Mouse (Mus musculus): ENCODE results near the gene Gpc6. TPM values are rescaled to one million over a fixed set of nuclear protein-coding genes. Genes with fewer than 3 reads are reported as not detected.

Gene Gpc6
- total and polyA plus RNA-seq, 3 experiments, result not detected

GRCm38 (mm10) chr14:117304723-117305010, 379.6 kb downstream of the Gpc6 start:
- no peak overlapping the region for H3K4me3 ChIP-seq (ENCODE audit: control insufficient read depth in 1 of 2, insufficient read depth in 1 of 2, low read depth in 2 of 2, low read length in 2 of 2)
- TF ChIP-seq E2F4 (IDR thresholded peaks at IDR 0.05; ENCODE audit: borderline replicate concordance, low read depth, low read length) (no peak), NRF1 (IDR thresholded peaks at IDR 0.05; ENCODE audit: insufficient read depth, low read depth, low read length, poor library complexity, severe bottlenecking) (no peak), USF2 (IDR thresholded peaks at IDR 0.05; ENCODE audit: borderline replicate concordance in 1 of 2, insufficient read depth in 1 of 2, low read depth in 1 of 2, low read length in 2 of 2) (no peak), ZC3H11A (IDR thresholded peaks at IDR 0.05; ENCODE audit: low read depth, low read length) (no peak), POLR2AphosphoS5 (IDR thresholded peaks at IDR 0.05; ENCODE audit: borderline replicate concordance, low read depth, low read length) (no peak), TBP (IDR thresholded peaks at IDR 0.05; ENCODE audit: low read depth, low read length) (no peak), CHD2 (IDR thresholded peaks at IDR 0.05; ENCODE audit: low read length) (no peak), ZNF384 (IDR thresholded peaks at IDR 0.05; ENCODE audit: low read depth, low read length) (no peak), GATA1 (IDR thresholded peaks at IDR 0.05; ENCODE audit: low read depth, low read length) (no peak), EP300 (IDR thresholded peaks at IDR 0.05; ENCODE audit: low read depth in 1 of 2, low read length in 2 of 2) (no peak), POLR2AphosphoS2 (IDR thresholded peaks at IDR 0.05; ENCODE audit: low read length) (no peak), TAL1 (IDR thresholded peaks at IDR 0.05; ENCODE audit: low read length) (no peak)

GRCm38 (mm10) chr14:117309997-117310520, 384.9 kb downstream of the Gpc6 start:
- H3K4me1 ChIP-seq (ENCODE audit: control insufficient read depth in 1 of 2, insufficient read depth in 2 of 2, low read length in 2 of 2), result no peaks in the 10 kb centered on the region
- H3K36me3 ChIP-seq (ENCODE audit: control insufficient read depth in 1 of 2, insufficient read depth in 2 of 2, low read length in 2 of 2), result no peaks in the 10 kb centered on the region
- H3K9me3 ChIP-seq (replicated peaks; ENCODE audit: insufficient read depth, low read length), result no peaks in the 10 kb centered on the region
- H3K79me2 ChIP-seq (ENCODE audit: control insufficient read depth, insufficient read depth, low read length, poor library complexity), result no peaks in the 10 kb centered on the region
- H3K4me3 ChIP-seq (ENCODE audit: control insufficient read depth in 1 of 2, insufficient read depth in 1 of 2, low read depth in 2 of 2, low read length in 2 of 2), result no peak overlapping the region
- H3K27ac ChIP-seq (ENCODE audit: control insufficient read depth, low read depth, low read length), result no peak overlapping the region
- no peak for TF ChIP-seq JUND (IDR thresholded peaks at IDR 0.05; ENCODE audit: low read depth, low read length)
- no peak for TF ChIP-seq MAFK (IDR thresholded peaks at IDR 0.05; ENCODE audit: borderline replicate concordance, low read depth, low read length)
- TF ChIP-seq CHD2 (IDR thresholded peaks at IDR 0.05; ENCODE audit: low read length), result no peak
- no peak for TF ChIP-seq MAX (IDR thresholded peaks at IDR 0.05; ENCODE audit: low read length)
- no peak for TF ChIP-seq ZC3H11A (IDR thresholded peaks at IDR 0.05; ENCODE audit: low read depth, low read length)
- no peak for TF ChIP-seq ZMIZ1 (IDR thresholded peaks at IDR 0.05; ENCODE audit: low read depth, low read length)
- TF ChIP-seq RAD21 (IDR thresholded peaks at IDR 0.05; ENCODE audit: low read depth, low read length), result no peak
- no peak for TF ChIP-seq MYB (IDR thresholded peaks at IDR 0.05; ENCODE audit: low read depth, low read length)
- TF ChIP-seq GABPA (IDR thresholded peaks at IDR 0.05; ENCODE audit: low read depth, low read length), result no peak
- no peak for DNase-seq (ENCODE audit: low read depth, low spot score)
- no peaks in the 10 kb centered on the region for H3K27me3 ChIP-seq (ENCODE audit: control insufficient read depth in 1 of 2, insufficient read depth in 2 of 2, low read length in 2 of 2)
- H3K9ac ChIP-seq (ENCODE audit: control insufficient read depth, low read depth, low read length, poor library complexity, severe bottlenecking), result no peak overlapping the region

More at GRCm38 (mm10) chr14:117304723-117305010, 379.6 kb downstream of the Gpc6 start:
- Histone ChIP-seq H3K36me3 (ENCODE audit: control insufficient read depth in 1 of 2, insufficient read depth in 2 of 2, low read length in 2 of 2) (no peaks in the 10 kb centered on the region), H3K9ac (ENCODE audit: control insufficient read depth, low read depth, low read length, poor library complexity, severe bottlenecking) (no peak overlapping the region), H3K4me1 (ENCODE audit: control insufficient read depth in 1 of 2, insufficient read depth in 2 of 2, low read length in 2 of 2) (no peaks in the 10 kb centered on the region), H3K27me3 (ENCODE audit: control insufficient read depth in 1 of 2, insufficient read depth in 2 of 2, low read length in 2 of 2) (no peaks in the 10 kb centered on the region), H3K27ac (ENCODE audit: control insufficient read depth, low read depth, low read length) (no peak overlapping the region), H3K9me3 (replicated peaks; ENCODE audit: insufficient read depth, low read length) (no peaks in the 10 kb centered on the region), H3K79me2 (ENCODE audit: control insufficient read depth, insufficient read depth, low read length, poor library complexity) (no peaks in the 10 kb centered on the region)
- DNase-seq (ENCODE audit: low read depth, low spot score), result no peak
